Mouse (Mus musculus): ENCODE results near the gene Gpcpd1. TPM values are rescaled to one million over a fixed set of nuclear protein-coding genes. Genes with fewer than 3 reads are reported as not detected.

Gpcpd1 gene
- polyA plus RNA-seq, 1 experiment from 2014 or later = 28.8 TPM

DNA sequence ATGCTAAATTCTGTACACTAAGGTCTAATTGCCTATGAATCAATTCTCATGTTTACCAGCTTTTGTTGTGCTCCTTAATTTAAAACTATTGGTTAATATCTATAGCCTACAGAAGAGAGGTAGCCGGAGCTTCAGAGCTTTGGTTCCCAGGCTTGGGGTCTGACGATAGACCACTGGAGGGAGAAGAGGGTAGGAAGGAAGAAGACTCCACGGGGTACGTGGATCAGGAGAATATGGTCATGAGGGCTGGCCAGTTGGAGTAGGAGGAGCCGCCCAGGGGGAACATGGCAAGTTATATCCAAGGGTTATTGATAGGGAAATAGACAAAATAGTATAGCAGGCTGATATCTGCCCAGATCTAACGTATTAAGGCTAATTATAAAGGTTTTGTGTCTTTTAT lies 17.8 kb downstream of the Gpcpd1 start:
- Histone ChIP-seq H3K4me3 (ENCODE audit: low read length) (no peak overlapping the region), H3K27me3 (ENCODE audit: control insufficient read depth, insufficient read depth, low read length) (no peaks in the 10 kb centered on the region), H3K4me1 (ENCODE audit: control insufficient read depth, insufficient read depth, low read length) (peaks cover 2% of the 10 kb centered on the region; the same call in 1 of the 2 replicates), H3K4me2 (ENCODE audit: low read depth, low read length) (no peak overlapping the region), H3K9ac (ENCODE audit: low read length) (no peak overlapping the region), H3K27ac (ENCODE audit: low read length) (no peak overlapping the region), H3K9me3 (replicated peaks; ENCODE audit: control insufficient read depth, low read length) (no peaks in the 10 kb centered on the region), H3K36me3 (ENCODE audit: control insufficient read depth, insufficient read depth) (peaks cover 33% of the 10 kb centered on the region)
- WGBS = 91% methylated on average over 6 of the region's 6 CpGs
- no peak for ATAC-seq (replicated peaks; ENCODE audit: extremely low read depth, insufficient read depth, low FRiP score)

DNA sequence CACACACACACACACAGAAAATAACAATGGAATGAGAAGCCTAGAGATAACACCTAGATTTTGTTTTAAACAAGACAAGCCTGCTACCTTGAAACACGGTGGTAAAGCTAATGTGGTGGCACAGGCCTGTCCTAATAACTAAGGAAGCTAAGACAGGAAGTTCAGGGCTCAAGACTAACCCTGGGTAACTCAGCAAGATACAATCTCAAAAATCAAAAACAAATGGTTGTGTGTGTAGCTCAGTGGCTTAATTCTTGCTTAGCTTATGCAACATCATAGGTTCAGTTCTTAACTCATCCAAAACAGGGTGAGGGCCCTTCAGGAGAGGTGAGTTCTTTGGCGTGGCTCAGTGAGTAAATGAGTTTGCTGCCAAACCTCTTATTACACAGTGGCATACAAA lies 20.1 kb downstream of the Gpcpd1 start:
- peaks cover 38% of the 10 kb centered on the region for H3K36me3 ChIP-seq (ENCODE audit: control insufficient read depth, insufficient read depth)
- 89% methylated on average over 2 of the region's 2 CpGs for WGBS

DNA sequence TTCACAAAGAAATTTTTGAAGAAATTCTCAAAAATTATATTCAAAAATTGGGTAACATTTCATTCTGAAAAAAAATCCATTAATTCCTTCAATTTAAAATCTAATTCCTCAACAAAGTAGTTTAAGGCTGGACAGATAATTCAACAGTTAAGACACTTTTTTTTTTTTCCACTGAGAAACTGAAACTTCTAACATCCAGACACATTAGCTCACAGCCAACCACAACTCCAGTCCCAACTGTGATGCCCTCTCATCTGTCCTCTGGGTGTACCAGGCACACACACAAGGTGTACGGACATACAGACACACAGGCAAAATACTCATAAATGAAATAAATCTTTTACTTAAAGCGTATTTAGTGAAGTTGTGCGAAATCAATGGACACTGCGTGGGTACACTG lies 25.7 kb downstream of the Gpcpd1 start:
- Histone ChIP-seq H3K27me3 (ENCODE audit: control insufficient read depth, insufficient read depth, low read length) (no peaks in the 10 kb centered on the region), H3K4me1 (ENCODE audit: control insufficient read depth, insufficient read depth, low read length) (no peaks in the 10 kb centered on the region), H3K36me3 (ENCODE audit: control insufficient read depth, insufficient read depth) (peaks cover 19% of the 10 kb centered on the region), H3K4me2 (ENCODE audit: low read depth, low read length) (no peak overlapping the region), H3K9ac (ENCODE audit: low read length) (no peak overlapping the region), H3K27ac (ENCODE audit: low read length) (no peak overlapping the region), H3K4me3 (ENCODE audit: low read length) (no peak overlapping the region), H3K9me3 (replicated peaks; ENCODE audit: control insufficient read depth, low read length) (no peaks in the 10 kb centered on the region)
- ATAC-seq (replicated peaks; ENCODE audit: extremely low read depth, insufficient read depth, low FRiP score) = no peak
- 94% methylated on average over 4 of the region's 4 CpGs for WGBS

More for the DNA sequence above, 20.1 kb downstream of the Gpcpd1 start:
- H3K27me3 ChIP-seq (ENCODE audit: control insufficient read depth, insufficient read depth, low read length) = no peaks in the 10 kb centered on the region
- no peak overlapping the region for H3K4me2 ChIP-seq (ENCODE audit: low read depth, low read length)
- no peaks in the 10 kb centered on the region for H3K4me1 ChIP-seq (ENCODE audit: control insufficient read depth, insufficient read depth, low read length)
- H3K9me3 ChIP-seq (replicated peaks; ENCODE audit: control insufficient read depth, low read length) = no peaks in the 10 kb centered on the region
- no peak for ATAC-seq (replicated peaks; ENCODE audit: extremely low read depth, insufficient read depth, low FRiP score)
- no peak overlapping the region for H3K9ac ChIP-seq (ENCODE audit: low read length)
- no peak overlapping the region for H3K4me3 ChIP-seq (ENCODE audit: low read length)
- no peak overlapping the region for H3K27ac ChIP-seq (ENCODE audit: low read length)

- WGBS = 52% methylated on average over 1 of the region's 1 CpGs
- Histone ChIP-seq H3K4me2 (ENCODE audit: low read depth, low read length) (no peak overlapping the region), H3K27me3 (ENCODE audit: control insufficient read depth, insufficient read depth, low read length) (no peaks in the 10 kb centered on the region), H3K9me3 (replicated peaks; ENCODE audit: control insufficient read depth, low read length) (no peaks in the 10 kb centered on the region), H3K27ac (ENCODE audit: low read length) (no peak overlapping the region), H3K36me3 (ENCODE audit: control insufficient read depth, insufficient read depth) (peaks cover 7% of the 10 kb centered on the region; the same call in 1 of the 2 replicates), H3K9ac (ENCODE audit: low read length) (no peak overlapping the region), H3K4me1 (ENCODE audit: control insufficient read depth, insufficient read depth, low read length) (no peaks in the 10 kb centered on the region), H3K4me3 (ENCODE audit: low read length) (no peak overlapping the region)
- no peak for ATAC-seq (replicated peaks; ENCODE audit: extremely low read depth, insufficient read depth, low FRiP score)
Measured at GRCm38 (mm10) chr2:132527864-132528263, 59.7 kb downstream of the Gpcpd1 start.

- H3K4me1 ChIP-seq (ENCODE audit: control insufficient read depth, insufficient read depth, low read length) = no peaks in the 10 kb centered on the region
- H3K9ac ChIP-seq (ENCODE audit: low read length) = no peak overlapping the region
- no peak; the same call in 1 of the 2 replicates for ATAC-seq (replicated peaks; ENCODE audit: extremely low read depth, insufficient read depth, low FRiP score)
- no peak overlapping the region for H3K27ac ChIP-seq (ENCODE audit: low read length)
- peaks cover 7% of the 10 kb centered on the region; the same call in 1 of the 2 replicates for H3K36me3 ChIP-seq (ENCODE audit: control insufficient read depth, insufficient read depth)
- H3K4me2 ChIP-seq (ENCODE audit: low read depth, low read length) = no peak overlapping the region
- WGBS = 69% methylated on average over 10 of the region's 10 CpGs
- no peak overlapping the region for H3K4me3 ChIP-seq (ENCODE audit: low read length)
- no peaks in the 10 kb centered on the region for H3K27me3 ChIP-seq (ENCODE audit: control insufficient read depth, insufficient read depth, low read length)
- no peaks in the 10 kb centered on the region for H3K9me3 ChIP-seq (replicated peaks; ENCODE audit: control insufficient read depth, low read length)
Measured at GRCm38 (mm10) chr2:132526894-132527532, 60.5 kb downstream of the Gpcpd1 start.

DNA sequence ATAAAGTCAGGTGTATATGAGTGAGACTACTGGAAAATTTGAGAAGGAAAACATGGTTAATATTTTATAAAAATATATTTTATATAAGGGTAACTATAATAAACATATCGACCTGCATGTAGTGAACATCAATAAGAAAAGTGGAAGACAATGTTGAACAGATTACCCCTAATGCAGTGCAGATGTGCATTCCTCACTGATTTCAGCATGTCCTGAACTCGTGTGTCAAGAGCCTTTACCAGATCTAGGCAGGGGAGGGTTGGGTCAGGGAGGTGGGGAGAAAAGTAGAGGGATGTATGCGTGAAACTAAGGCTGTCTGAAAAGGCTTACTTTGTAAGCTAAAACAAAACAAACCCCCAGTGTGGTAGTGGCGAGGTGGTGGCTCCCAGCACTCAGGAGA lies 61.4 kb downstream of the Gpcpd1 start:
- Histone ChIP-seq H3K27me3 (ENCODE audit: control insufficient read depth, insufficient read depth, low read length) (no peaks in the 10 kb centered on the region), H3K4me3 (ENCODE audit: low read length) (no peak overlapping the region), H3K36me3 (ENCODE audit: control insufficient read depth, insufficient read depth) (peaks cover 5% of the 10 kb centered on the region; the same call in 1 of the 2 replicates), H3K9me3 (replicated peaks; ENCODE audit: control insufficient read depth, low read length) (no peaks in the 10 kb centered on the region), H3K9ac (ENCODE audit: low read length) (no peak overlapping the region), H3K27ac (ENCODE audit: low read length) (no peak overlapping the region), H3K4me2 (ENCODE audit: low read depth, low read length) (no peak overlapping the region), H3K4me1 (ENCODE audit: control insufficient read depth, insufficient read depth, low read length) (no peaks in the 10 kb centered on the region)
- WGBS = 64% methylated on average over 4 of the region's 4 CpGs
- ATAC-seq (replicated peaks; ENCODE audit: extremely low read depth, insufficient read depth, low FRiP score) = no peak

- H3K4me1 ChIP-seq (ENCODE audit: control insufficient read depth, insufficient read depth, low read length) = no peaks in the 10 kb centered on the region
- no peak overlapping the region for H3K9ac ChIP-seq (ENCODE audit: low read length)
- H3K9me3 ChIP-seq (replicated peaks; ENCODE audit: control insufficient read depth, low read length) = no peaks in the 10 kb centered on the region
- H3K27me3 ChIP-seq (ENCODE audit: control insufficient read depth, insufficient read depth, low read length) = no peaks in the 10 kb centered on the region
- no peak overlapping the region for H3K4me2 ChIP-seq (ENCODE audit: low read depth, low read length)
- 44% methylated on average over 18 of the region's 18 CpGs for WGBS
- ATAC-seq (replicated peaks; ENCODE audit: extremely low read depth, insufficient read depth, low FRiP score) = no peak
- no peaks in the 10 kb centered on the region for H3K36me3 ChIP-seq (ENCODE audit: control insufficient read depth, insufficient read depth)
- H3K4me3 ChIP-seq (ENCODE audit: low read length) = no peak overlapping the region
- H3K27ac ChIP-seq (ENCODE audit: low read length) = no peak overlapping the region
Measured at GRCm38 (mm10) chr2:132518021-132518901, 69.3 kb downstream of the Gpcpd1 start.

DNA sequence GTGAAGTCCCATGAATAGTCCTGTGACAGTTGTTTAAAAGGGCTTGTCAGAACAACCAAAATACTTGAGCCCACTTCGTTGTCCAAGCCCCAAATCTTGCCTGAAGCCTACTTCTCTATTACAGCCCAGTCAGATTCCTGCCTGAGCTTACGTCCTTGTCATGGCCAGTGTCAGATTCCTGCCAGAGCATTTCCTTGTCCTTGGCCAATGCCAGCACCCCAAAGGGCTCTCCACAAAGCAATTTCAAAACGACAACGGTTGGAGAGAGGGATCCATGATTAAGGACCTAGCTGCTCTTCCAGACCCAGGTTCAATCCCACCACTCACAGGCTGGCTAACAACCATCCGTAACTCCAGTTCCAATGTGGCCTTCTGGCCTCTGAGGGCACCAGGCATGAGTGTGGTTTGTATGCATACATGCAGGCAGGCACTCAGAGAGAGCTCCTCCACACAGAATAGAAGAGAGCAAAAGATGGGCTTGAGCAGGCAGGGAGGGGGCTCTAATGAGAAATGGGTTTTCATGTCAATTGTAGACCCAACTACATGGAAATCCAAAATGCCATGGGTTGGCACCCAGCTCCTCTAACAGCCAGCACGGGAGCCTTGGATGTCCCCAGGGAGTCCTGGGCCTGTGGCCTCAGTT lies 70.2 kb downstream of the Gpcpd1 start:
- Histone ChIP-seq H3K36me3 (ENCODE audit: control insufficient read depth, insufficient read depth) (no peaks in the 10 kb centered on the region), H3K9ac (ENCODE audit: low read length) (no peak overlapping the region), H3K4me3 (ENCODE audit: low read length) (no peak overlapping the region), H3K4me2 (ENCODE audit: low read depth, low read length) (no peak overlapping the region), H3K27me3 (ENCODE audit: control insufficient read depth, insufficient read depth, low read length) (no peaks in the 10 kb centered on the region), H3K4me1 (ENCODE audit: control insufficient read depth, insufficient read depth, low read length) (no peaks in the 10 kb centered on the region), H3K9me3 (replicated peaks; ENCODE audit: control insufficient read depth, low read length) (no peaks in the 10 kb centered on the region), H3K27ac (ENCODE audit: low read length) (no peak overlapping the region)
- 78% methylated on average over 6 of the region's 6 CpGs for WGBS
- ATAC-seq (replicated peaks; ENCODE audit: extremely low read depth, insufficient read depth, low FRiP score) = no peak

Data from heart, embryonic 16.5 days (tissue).